Comparison of ENCODE assay signal across 8 mouse cellular contexts in genomic region chr4:93335118-93336003, GRCm38 (mm10). TPM values are rescaled to one million over a fixed set of nuclear protein-coding genes. Genes with fewer than 3 reads are reported as not detected.
DNase-seq lines count a peak whose midpoint lies in the region; ATAC-seq and TF ChIP-seq lines count a peak whose summit lies in the region.

Gene Tusc1, minus strand, starts transcription at chr4:93335511.

- no peaks in the 10 kb centered on the region for H3K9me3 ChIP-seq in MEL (replicated peaks; ENCODE audit: insufficient read depth, low read length)
- no peaks in the 10 kb centered on the region for H3K9me3 ChIP-seq in forebrain, postnatal 0 days (ENCODE audit: low read length)
- no peaks in the 10 kb centered on the region for H3K9me3 ChIP-seq in lung, embryonic 14.5 days (ENCODE audit: low read depth, low read length)

- TF ChIP-seq RAD21 in MEL (IDR thresholded peaks at IDR 0.05; ENCODE audit: low read depth, low read length) = no peak; the same call in 1 of the 2 replicates

- peak within 1 kb of the TSS; percentile 61 to 97 for H3K4me3 ChIP-seq in MEL (ENCODE audit: control insufficient read depth in 1 of 2, insufficient read depth in 1 of 2, low read depth in 2 of 2, low read length in 2 of 2)
- peak within 1 kb of the TSS; percentile 84 for H3K4me3 ChIP-seq in forebrain, postnatal 0 days (ENCODE audit: low read depth, low read length)
- H3K4me3 ChIP-seq in lung, embryonic 14.5 days (ENCODE audit: low read depth, low read length) = peak within 1 kb of the TSS; percentile 62

- peaks cover 0 to 18% of the 10 kb centered on the region in 2 experiments; a peak in 2 of 4 replicates for H3K36me3 ChIP-seq in MEL (ENCODE audit: control insufficient read depth in 1 of 2, insufficient read depth in 2 of 2, low read length in 2 of 2)
- no peaks in the 10 kb centered on the region for H3K36me3 ChIP-seq in forebrain, postnatal 0 days (ENCODE audit: insufficient read depth)
- H3K36me3 ChIP-seq in lung, embryonic 14.5 days (ENCODE audit: insufficient read depth) = no peaks in the 10 kb centered on the region

- 0 out of 4 replicates have a peak, but pooled peaks of 1 of the 2 experiments have one; percentile 3 for TF ChIP-seq EP300 in MEL (IDR thresholded peaks at IDR 0.05; ENCODE audit: low read depth in 1 of 2, low read length in 2 of 2)

- TF ChIP-seq CTCF in MEL (IDR thresholded peaks at IDR 0.05 in 2 of 3, conservative IDR thresholded peaks at IDR 0.05 in 1 of 3; ENCODE audit: control insufficient read depth in 1 of 3, insufficient read depth in 1 of 3, low read depth in 2 of 3, low read length in 3 of 3, poor library complexity in 1 of 3, severe bottlenecking in 1 of 3) = 0 out of 6 replicates have a peak, but pooled peaks of 1 of the 3 experiments have one; percentile 9
- no peak for TF ChIP-seq CTCF in forebrain, postnatal 0 days (IDR thresholded peaks at IDR 0.05; ENCODE audit: low read depth)
- no peak for TF ChIP-seq CTCF in lung, embryonic 14.5 days (IDR thresholded peaks at IDR 0.05; ENCODE audit: low read depth)

- H3K27me3 ChIP-seq in MEL (ENCODE audit: control insufficient read depth in 1 of 2, insufficient read depth in 2 of 2, low read length in 2 of 2) = no peaks in the 10 kb centered on the region
- no peaks in the 10 kb centered on the region for H3K27me3 ChIP-seq in forebrain, postnatal 0 days (ENCODE audit: insufficient read depth, low read length)
- no peaks in the 10 kb centered on the region for H3K27me3 ChIP-seq in lung, embryonic 14.5 days (ENCODE audit: insufficient read depth, low read length)

- H3K4me2 ChIP-seq in forebrain, postnatal 0 days (ENCODE audit: low read depth) = peak within 1 kb of the TSS; percentile 95
- peak within 1 kb of the TSS; percentile 85 for H3K4me2 ChIP-seq in lung, embryonic 14.5 days

- H3K4me1 ChIP-seq in MEL (ENCODE audit: control insufficient read depth in 1 of 2, insufficient read depth in 2 of 2, low read length in 2 of 2) = peaks cover 0 to 15% of the 10 kb centered on the region in 2 experiments; a peak in 2 of 4 replicates
- no peaks in the 10 kb centered on the region for H3K4me1 ChIP-seq in forebrain, postnatal 0 days (ENCODE audit: insufficient read depth)
- no peaks in the 10 kb centered on the region for H3K4me1 ChIP-seq in lung, embryonic 14.5 days (ENCODE audit: insufficient read depth)

- H3K79me2 ChIP-seq in MEL (ENCODE audit: control insufficient read depth, insufficient read depth, low read length, poor library complexity) = peaks cover 9% of the 10 kb centered on the region; the same call in 1 of the 2 replicates

- peak; percentile 91 for ATAC-seq in forebrain, postnatal 0 days
- ATAC-seq in lung, embryonic 14.5 days (ENCODE audit: insufficient read depth) = peak; percentile 93
- peak; percentile 39; the same call in 1 of the 2 replicates for ATAC-seq in neutrophil, adult 5-6 weeks (ENCODE audit: extremely low read depth, insufficient number of reproducible peaks, low FRiP score, poor library complexity, severe bottlenecking)

- TF ChIP-seq POLR2A in MEL (IDR thresholded peaks at IDR 0.05; ENCODE audit: control insufficient read depth in 1 of 2, insufficient read depth in 1 of 2, low read depth in 1 of 2, low read length in 2 of 2, poor library complexity in 1 of 2) = peak; percentile 66 to 79

- peak; percentile 91 for DNase-seq in MEL (ENCODE audit: low read depth, low spot score)
- peak; percentile 76 to 87 for DNase-seq in cerebellum, adult 18-20 months
- peak; percentile 79 for DNase-seq in forebrain, postnatal 0 days
- peak; percentile 90 for DNase-seq in heart, postnatal 4 days
- peak; percentile 46 to 71 for DNase-seq in layer of hippocampus, adult 8-10 months (ENCODE audit: low spot score in 2 of 2)
- peak; percentile 84 for DNase-seq in lung, embryonic 14.5 days
- peak; percentile 38 to 40 for DNase-seq in thymus, postnatal 10 days (ENCODE audit: low spot score in 2 of 2)

- 2% methylated on average over 93 of the region's 97 CpGs for WGBS in forebrain, postnatal 0 days
- WGBS in lung, embryonic 14.5 days = under 1% methylated on average over 85 of the region's 97 CpGs

- peak within 1 kb of the TSS; percentile 99 for H3K27ac ChIP-seq in MEL (ENCODE audit: control insufficient read depth, low read depth, low read length)
- H3K27ac ChIP-seq in forebrain, postnatal 0 days (ENCODE audit: low read depth, low read length) = peak within 1 kb of the TSS; percentile 93
- peak within 1 kb of the TSS; percentile 94 for H3K27ac ChIP-seq in lung, embryonic 14.5 days (ENCODE audit: low read depth)

- peak within 1 kb of the TSS; percentile 89 for H3K9ac ChIP-seq in MEL (ENCODE audit: control insufficient read depth, low read depth, low read length, poor library complexity, severe bottlenecking)
- H3K9ac ChIP-seq in forebrain, postnatal 0 days = peak within 1 kb of the TSS; percentile 95
- H3K9ac ChIP-seq in lung, embryonic 14.5 days = peak within 1 kb of the TSS; percentile 91

TF ChIP-seq in MEL, 35 proteins besides CTCF, POLR2A, EP300 and RAD21:
- TF ChIP-seq NRF1 (IDR thresholded peaks at IDR 0.05; ENCODE audit: insufficient read depth, low read depth, low read length, poor library complexity, severe bottlenecking) (peak; percentile 71), MAX (IDR thresholded peaks at IDR 0.05; ENCODE audit: low read length) (no peak), MEF2A (IDR thresholded peaks at IDR 0.05; ENCODE audit: extremely low read depth, insufficient replicate concordance, low read depth, low read length, poor library complexity, severe bottlenecking) (no peak), ZMIZ1 (IDR thresholded peaks at IDR 0.05; ENCODE audit: low read depth, low read length) (peak; percentile 71), HCFC1 (IDR thresholded peaks at IDR 0.05; ENCODE audit: low read depth, low read length) (peak; percentile 68), TBP (IDR thresholded peaks at IDR 0.05; ENCODE audit: low read depth, low read length) (peak; percentile 88), POLR2AphosphoS2 (IDR thresholded peaks at IDR 0.05; ENCODE audit: low read length) (peak; percentile 87), MYC (IDR thresholded peaks at IDR 0.05; ENCODE audit: low read depth, low read length) (peak; percentile 92; the same call in 1 of the 2 replicates), ETS1 (IDR thresholded peaks at IDR 0.05; ENCODE audit: low read depth, low read length) (peak; percentile 7), SIN3A (IDR thresholded peaks at IDR 0.05; ENCODE audit: low read length) (peak; percentile 71), KAT2A (conservative IDR thresholded peaks at IDR 0.05; ENCODE audit: low read depth, low read length) (no peak), NELFE (IDR thresholded peaks at IDR 0.05; ENCODE audit: low read depth, low read length) (peak; percentile 70), POLR2AphosphoS5 (IDR thresholded peaks at IDR 0.05; ENCODE audit: borderline replicate concordance, low read depth, low read length) (no peak), MAZ (IDR thresholded peaks at IDR 0.05; ENCODE audit: low read depth, low read length) (no peak), ELF1 (IDR thresholded peaks at IDR 0.05; ENCODE audit: low read depth, low read length) (0 out of 2 replicates have a peak, but pooled peaks have one; percentile 22), SMC3 (IDR thresholded peaks at IDR 0.05; ENCODE audit: low read depth, low read length) (no peak)

RNA-seq across cellular contexts. Expression of gene Tusc1, which starts in this region (rescaled TPM):
- total RNA-seq in MEL (2012; rRNA removed) = 3.4 and 4.8 TPM in 2 replicates
- polyA plus RNA-seq in MEL (2012; ENCODE audit: insufficient read depth in 1 of 2, insufficient read length in 2 of 2, low read depth in 1 of 2, low replicate concordance in 2 of 2, missing spikeins in 1 of 2) = 1 to 10 TPM in 1 of 2 experiments, not detected in 1; 9.5 TPM
- total RNA-seq in forebrain, postnatal 0 days (2014; rRNA removed) = 10.4 and 16.9 TPM in 2 replicates
- polyA plus RNA-seq in forebrain, postnatal 0 days (2015; fragmentation: Nextera tagmentation; extraction: Ambion mirVana) = 19.3 and 19.9 TPM in 2 replicates
- 10 to 100 TPM in 1 of 2 experiments, 1 to 10 TPM in 1; 8.8 to 10.1 TPM for total RNA-seq in heart, postnatal 4 days (2021)
- 10 to 100 TPM in 2 of 4 experiments, 1 to 10 TPM in 2; 7.4 to 10.9 (median 9.6) TPM for total RNA-seq in layer of hippocampus, adult 8-10 months (2022)
- 6.8 and 7.7 TPM in 2 replicates for polyA plus RNA-seq in lung, embryonic 14.5 days (2014; fragmentation: Nextera tagmentation; extraction: Ambion mirVana)
- total RNA-seq in neutrophil, adult 5-6 weeks (2017) = 0.37 and 0.81 TPM in 2 replicates

Comparison
In these comparisons a context has a peak if more than half of its experiments do, and no peak if none do; other contexts are left out.
1. Peak in every context shown above with its lines: DNase-seq, ATAC-seq, H3K4me3 ChIP-seq and H3K27ac ChIP-seq.
2. Peak in ATAC-seq in neutrophil, adult 5-6 weeks; RNA of the gene not detected or under 1 TPM.
3. DNase-seq: peak in every context shown above with its lines; median percentile 91 in MEL; 90 in heart, postnatal 4 days; 84 in lung, embryonic 14.5 days; 82 in cerebellum, adult 18-20 months; 79 in forebrain, postnatal 0 days; 58 in layer of hippocampus, adult 8-10 months; 39 in thymus, postnatal 10 days.
4. ATAC-seq: peak in every context shown above with its lines; median percentile 93 in lung, embryonic 14.5 days; 91 in forebrain, postnatal 0 days; 39 in neutrophil, adult 5-6 weeks.